Mouse (Mus musculus) bone marrow macrophage, adult 2 months (primary cell): ENCODE data around the gene Dnajc6. TPM values are rescaled to one million over a fixed set of nuclear protein-coding genes. Genes with fewer than 3 reads are reported as not detected.

Experiments
- H3K27ac ChIP-seq: 2 replicates; pipeline ENCODE4 v1.5.1; 2012; ENCODE audit warnings: low read depth, low read length; ENCODE audit not compliant: insufficient read depth
- H3K4me1 ChIP-seq: 2 replicates; pipeline ENCODE4 v1.6.1; 2012; ENCODE audit warnings: low read length; ENCODE audit not compliant: control insufficient read depth, insufficient read depth
- H3K4me3 ChIP-seq: 2 replicates; pipeline ENCODE4 v1.5.1; 2012; ENCODE audit warnings: mild to moderate bottlenecking, low read length, moderate library complexity; ENCODE audit not compliant: insufficient read depth
- CTCF ChIP-seq: IDR thresholded peaks from 2 replicates; pipeline ENCODE4 v1.5.1; 2012; ENCODE audit warnings: low read depth, mild to moderate bottlenecking, low read length, moderate library complexity
- POLR2A ChIP-seq: IDR thresholded peaks from 2 replicates; pipeline ENCODE4 v1.6.1; 2012; ENCODE audit warnings: mild to moderate bottlenecking, low read depth, low read length, borderline replicate concordance
- polyA plus RNA-seq: library from polyadenylated mRNA; stranded (reverse); fragments of >200 nt; gene quantifications from 2 replicates; pipeline ENCODE4 v1.2.4, GENCODE M21; 2012; ENCODE audit not compliant: missing spikeins, insufficient read depth, insufficient read length

Gene Dnajc6
- polyA plus RNA-seq, 1 experiment, result not detected

GRCm38 (mm10) chr4:101462065-101462464 is 34.4 kb upstream of the Dnajc6 start:
- Histone ChIP-seq H3K4me3 (no peak overlapping the region), H3K27ac (no peak overlapping the region), H3K4me1 (no peaks in the 10 kb centered on the region)
- TF ChIP-seq CTCF, result no peak
- TF ChIP-seq POLR2A, result no peak

DNA sequence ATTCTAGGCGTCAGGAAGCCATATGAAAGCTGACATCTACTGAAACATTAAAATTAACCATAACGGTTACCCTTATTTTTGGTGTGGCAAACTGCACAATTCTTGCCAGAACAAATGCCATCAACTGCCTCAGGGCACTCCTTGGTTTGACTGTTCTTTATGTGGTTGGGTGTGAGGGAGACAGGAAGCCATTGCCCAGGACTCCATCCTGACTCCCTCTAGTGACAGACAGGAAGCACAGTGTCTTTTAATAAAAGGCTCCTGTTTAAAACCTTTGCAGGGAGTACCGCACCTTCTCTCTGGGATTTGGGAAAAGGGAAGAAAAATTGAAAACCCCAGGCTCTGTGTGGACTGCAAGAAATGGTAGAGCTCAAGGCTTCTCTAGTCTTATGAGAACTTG is 30.2 kb upstream of the Dnajc6 start:
- Histone ChIP-seq H3K27ac (no peak overlapping the region), H3K4me1 (no peaks in the 10 kb centered on the region), H3K4me3 (no peak overlapping the region)
- TF ChIP-seq POLR2A, result no peak
- TF ChIP-seq CTCF, result no peak

DNA sequence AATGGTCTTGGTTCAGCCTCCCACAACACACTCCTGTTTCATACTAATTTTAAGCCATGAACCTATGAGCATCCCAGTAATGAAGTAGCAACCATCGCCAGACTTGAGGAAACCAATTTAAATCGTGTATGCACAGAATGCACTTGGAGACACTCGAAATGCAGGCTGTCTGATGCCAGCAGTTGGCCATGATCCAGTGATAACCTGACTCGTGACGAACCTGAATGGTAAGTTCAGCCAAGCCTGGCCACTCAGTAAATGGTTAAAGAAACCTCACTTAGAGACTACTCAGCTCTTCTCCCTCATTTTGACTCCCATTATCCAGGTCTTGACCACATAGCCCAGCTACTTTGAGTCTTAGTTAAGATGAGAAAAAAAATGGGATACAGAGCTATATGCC is 27.2 kb upstream of the Dnajc6 start:
- no peak for TF ChIP-seq CTCF
- TF ChIP-seq POLR2A, result no peak
- Histone ChIP-seq H3K4me3 (no peak overlapping the region), H3K4me1 (no peaks in the 10 kb centered on the region), H3K27ac (no peak overlapping the region)

- Histone ChIP-seq H3K4me3 (no peak overlapping the region), H3K4me1 (no peaks in the 10 kb centered on the region), H3K27ac (no peak overlapping the region)
- TF ChIP-seq CTCF (no peak), POLR2A (no peak)
These were observed 25.9 kb upstream of the Dnajc6 start for GRCm38 (mm10) chr4:101470543-101470942.

GRCm38 (mm10) chr4:101472767-101473166 is 23.7 kb upstream of the Dnajc6 start:
- no peak overlapping the region for H3K4me3 ChIP-seq
- H3K4me1 ChIP-seq, result no peaks in the 10 kb centered on the region
- H3K27ac ChIP-seq, result no peak overlapping the region
- TF ChIP-seq CTCF (no peak), POLR2A (no peak)

GRCm38 (mm10) chr4:101490320-101490917 is 6.0 kb upstream of the Dnajc6 start:
- no peak overlapping the region for H3K27ac ChIP-seq
- H3K4me1 ChIP-seq, result peaks cover 4% of the 10 kb centered on the region; the same call in 1 of the 2 replicates
- TF ChIP-seq CTCF (no peak), POLR2A (no peak)
- H3K4me3 ChIP-seq, result no peak overlapping the region

GRCm38 (mm10) chr4:101491704-101492103 is 4.7 kb upstream of the Dnajc6 start:
- TF ChIP-seq CTCF, result no peak
- TF ChIP-seq POLR2A, result no peak
- no peak overlapping the region for H3K4me3 ChIP-seq
- H3K27ac ChIP-seq, result no peak overlapping the region
- H3K4me1 ChIP-seq, result peaks cover 4% of the 10 kb centered on the region; the same call in 1 of the 2 replicates

- H3K4me1 ChIP-seq, result peaks cover 4% of the 10 kb centered on the region; the same call in 1 of the 2 replicates
- no peak overlapping the region for H3K4me3 ChIP-seq
- H3K27ac ChIP-seq, result no peak overlapping the region
- TF ChIP-seq POLR2A (no peak), CTCF (no peak)
These were observed 2.7 kb upstream of the Dnajc6 start for GRCm38 (mm10) chr4:101493611-101494197.

- TF ChIP-seq POLR2A, result no peak
- TF ChIP-seq CTCF, result no peak
- H3K4me3 ChIP-seq, result peak overlapping the region; percentile 40
- no peaks in the 10 kb centered on the region for H3K4me1 ChIP-seq
- no peak overlapping the region for H3K27ac ChIP-seq
These were observed 287 bp upstream of the Dnajc6 start for GRCm38 (mm10) chr4:101496188-101496533.

GRCm38 (mm10) chr4:101497336-101497735 is 888 bp downstream of the Dnajc6 start:
- H3K4me3 ChIP-seq, result no peak overlapping the region
- H3K27ac ChIP-seq, result no peak overlapping the region
- no peaks in the 10 kb centered on the region for H3K4me1 ChIP-seq
- TF ChIP-seq CTCF (no peak), POLR2A (no peak)

DNA sequence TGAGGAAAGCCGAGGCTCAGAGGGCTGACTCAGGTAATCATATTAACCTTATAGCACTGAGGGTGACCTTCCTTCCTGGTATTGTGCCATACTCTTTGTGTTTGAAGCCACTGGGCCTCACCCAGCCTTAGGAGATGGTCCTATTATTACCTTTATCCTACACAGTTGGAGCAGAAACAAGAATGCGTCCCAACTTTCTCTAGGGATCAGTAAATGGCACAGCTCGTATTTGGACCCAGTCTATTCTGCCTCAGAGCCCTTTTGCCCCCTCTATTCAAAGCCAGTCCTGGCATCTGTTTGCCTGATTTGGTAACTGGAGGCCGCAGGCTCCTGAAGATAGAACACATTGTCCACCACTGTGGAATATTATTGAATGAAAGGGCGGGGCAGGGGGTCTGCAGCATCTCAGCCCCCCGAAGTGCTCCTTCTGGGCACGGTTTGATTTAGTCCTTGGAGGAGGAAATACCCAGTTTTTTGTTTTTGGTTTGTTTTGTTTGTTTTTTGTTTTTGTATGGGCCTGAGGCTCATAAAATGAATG is 8.1 kb downstream of the Dnajc6 start:
- Histone ChIP-seq H3K4me3 (no peak overlapping the region), H3K4me1 (no peaks in the 10 kb centered on the region), H3K27ac (no peak overlapping the region)
- TF ChIP-seq POLR2A (no peak), CTCF (no peak)
